Mouse (Mus musculus) left cerebral cortex, postnatal 14 days (tissue): ENCODE results near the gene Naa20. TPM values are rescaled to one million over a fixed set of nuclear protein-coding genes. Genes with fewer than 3 reads are reported as not detected.
"Not testable (repeated sequence)": the region's sequence is repeated elsewhere in the genome, so short reads cannot be mapped to it uniquely, and the experiment has no call there.

Experiments used
- DNase-seq, 2 experiments: peaks; one replicate each; pipeline ENCODE4 v3.0.0; 2021 to 2022; ENCODE audit warnings: low spot score in 2 of 2, mixed read lengths in 1 of 2
- intact Hi-C: fragments of 180-260 bp; cut with DNase I; formaldehyde crosslinking; loops from one replicate; pipeline ENCODE4 v1.15.1; 2025
- total RNA-seq, 2 experiments: library from RNA; stranded (reverse); gene quantifications; 2 replicates each; pipeline ENCODE4 v1.2.3; 2021

Gene Naa20
- total RNA-seq, 2 experiments from 2014 or later = 72.3 to 79.3 TPM

GRCm38 (mm10) chr2:145882398-145882797 lies 19.5 kb upstream of the Naa20 start:
- intact Hi-C loops = loop anchor here (5.0 kb wide), 1 partner anchor 185 kb away; no protein-coding TSS in a partner anchor
- no peak for DNase-seq

- intact Hi-C loops = loop anchor here (5.0 kb wide), 1 partner anchor 187 kb away; no protein-coding TSS in a partner anchor
Observed at GRCm38 (mm10) chr2:145884036-145884912, 17.6 kb upstream of the Naa20 start.

GRCm38 (mm10) chr2:145884913-145885785 lies 16.8 kb upstream of the Naa20 start:
- DNase-seq = peak in 1 of 2 experiments; percentile 44
- intact Hi-C loops = loop anchor here (5.0 kb wide), 1 partner anchor 188 kb away; no protein-coding TSS in a partner anchor

More at GRCm38 (mm10) chr2:145884036-145884912, 17.6 kb upstream of the Naa20 start:
- no peak for DNase-seq

- intact Hi-C loops = no loop called here
- DNase-seq = peak; percentile 76 to 91
Observed at GRCm38 (mm10) chr2:145887937-145888765, 13.7 kb upstream of the Naa20 start.

- no peak for DNase-seq
- intact Hi-C loops = no loop called here
Observed at GRCm38 (mm10) chr2:145888766-145889480, 13.0 kb upstream of the Naa20 start.

GRCm38 (mm10) chr2:145890571-145890970 lies 11.3 kb upstream of the Naa20 start:
- intact Hi-C loops = no loop called here
- peak in 1 of 2 experiments; percentile 33 for DNase-seq

DNA sequence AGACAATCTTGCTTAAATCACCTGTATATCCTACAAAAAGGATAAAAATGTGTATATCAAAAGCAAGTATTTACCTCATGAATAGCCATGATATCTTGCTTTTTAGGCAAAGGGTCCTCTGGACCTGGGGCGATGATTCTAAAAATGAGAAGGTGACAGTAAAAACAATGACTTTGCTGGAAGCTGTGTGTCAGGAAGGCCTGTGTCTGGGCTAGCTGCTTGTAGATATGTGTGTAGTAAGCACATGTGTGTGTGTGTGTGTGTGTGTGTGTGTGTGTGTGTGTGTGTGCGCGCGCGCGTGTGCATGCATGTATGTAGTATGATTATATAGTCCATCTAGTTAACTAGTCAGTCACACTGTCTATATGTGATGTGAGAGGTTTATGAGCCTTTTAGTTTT lies 8.1 kb upstream of the Naa20 start:
- DNase-seq = no peak
- intact Hi-C loops = no loop called here

- intact Hi-C loops = no loop called here
- no peak for DNase-seq
Observed at GRCm38 (mm10) chr2:145898106-145898505, 3.8 kb upstream of the Naa20 start.

DNA sequence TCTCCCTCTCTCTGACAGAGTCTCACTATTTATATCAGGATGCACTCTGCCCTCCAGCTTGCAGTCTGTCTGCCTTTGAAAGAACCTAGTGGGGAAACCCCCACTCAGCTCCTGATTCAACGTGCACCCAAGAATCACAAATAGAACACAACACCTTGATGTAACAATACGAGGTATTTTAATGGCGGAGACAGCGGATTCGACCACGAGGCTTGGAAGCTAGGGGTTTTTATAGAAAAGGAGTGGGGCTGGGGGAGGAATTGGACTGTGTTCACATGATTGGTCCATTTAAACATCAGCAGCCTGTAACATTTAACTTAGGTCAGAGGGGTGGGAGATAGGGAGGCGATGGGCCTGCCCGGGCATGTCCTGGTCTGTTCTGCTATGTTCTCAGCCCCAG lies 1.6 kb upstream of the Naa20 start:
- intact Hi-C loops = loop anchor here (5.0 kb wide), 1 partner anchor 198 kb away; no protein-coding TSS in a partner anchor

GRCm38 (mm10) chr2:145903061-145903901 lies 1.4 kb downstream of the Naa20 start:
- intact Hi-C loops = loop anchor here (5.0 kb wide), 1 partner anchor 201 kb away; no protein-coding TSS in a partner anchor
- peak; percentile 89 to 92 for DNase-seq

More for the DNA sequence above, 1.6 kb upstream of the Naa20 start:
- not testable (repeated sequence) for DNase-seq

- no peak for DNase-seq
- intact Hi-C loops = loop anchor here (5.0 kb wide), 1 partner anchor 202 kb away; no protein-coding TSS in a partner anchor
Observed at GRCm38 (mm10) chr2:145903983-145904616, 2.2 kb downstream of the Naa20 start.

GRCm38 (mm10) chr2:145905156-145905555 lies 3.3 kb downstream of the Naa20 start:
- no peak for DNase-seq
- intact Hi-C loops = no loop called here

- DNase-seq, intact Hi-C loops: not testable (repeated sequence)
Observed at GRCm38 (mm10) chr2:145905884-145906283, 4.0 kb downstream of the Naa20 start.

DNA sequence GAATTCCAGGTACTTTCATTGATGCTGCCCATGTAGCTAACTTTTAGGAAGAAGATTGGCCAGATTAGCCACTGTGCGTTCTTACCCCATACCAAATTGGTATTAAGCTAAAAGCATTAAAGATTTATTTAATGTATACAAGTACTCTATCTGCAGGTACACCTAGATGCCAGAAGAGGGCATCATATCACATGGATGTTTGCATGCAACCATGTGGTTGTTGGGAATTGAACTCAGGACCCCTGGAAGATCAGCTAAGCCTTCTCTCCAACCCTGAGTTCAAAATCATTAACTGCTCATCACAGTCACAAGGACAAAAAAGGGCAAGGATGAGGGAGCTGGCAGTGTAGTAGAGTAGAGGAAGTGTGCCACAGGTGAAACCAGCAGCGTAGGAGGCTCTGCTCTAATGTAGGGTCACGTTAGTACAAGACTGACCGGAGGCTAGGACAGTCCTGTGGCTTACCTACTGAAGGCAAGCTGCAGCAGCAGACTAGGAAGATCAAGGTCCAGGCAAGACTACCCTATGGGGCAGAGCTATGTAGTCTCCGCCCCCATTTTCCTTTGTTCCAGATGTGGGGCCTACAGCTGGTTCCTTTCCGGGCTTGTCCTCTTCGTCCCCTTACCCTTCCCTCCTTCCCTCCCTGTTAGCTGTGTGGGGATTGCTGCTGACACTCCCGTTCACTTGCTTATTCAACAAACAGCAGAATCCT lies 19.2 kb downstream of the Naa20 start:
- intact Hi-C loops = no loop called here
- no peak for DNase-seq

- intact Hi-C loops = no loop called here
- DNase-seq = peak; percentile 95 to 96
Observed at GRCm38 (mm10) chr2:145934339-145935231, 32.7 kb downstream of the Naa20 start, which contains the start of the genes Cfap61 and Crnkl1. Gene Cfap61, plus strand, starts transcription at chr2:145934784. Gene Crnkl1, minus strand, starts transcription at chr2:145935014.
